Mouse (Mus musculus): ENCODE measurements at regions not wholly inside any gene's neighbourhood (a gene's known extent, or its start where the extent isn't known, plus 50 kb on each side); places are given as distances from the start of the nearest gene placed in this dataset.

DNA sequence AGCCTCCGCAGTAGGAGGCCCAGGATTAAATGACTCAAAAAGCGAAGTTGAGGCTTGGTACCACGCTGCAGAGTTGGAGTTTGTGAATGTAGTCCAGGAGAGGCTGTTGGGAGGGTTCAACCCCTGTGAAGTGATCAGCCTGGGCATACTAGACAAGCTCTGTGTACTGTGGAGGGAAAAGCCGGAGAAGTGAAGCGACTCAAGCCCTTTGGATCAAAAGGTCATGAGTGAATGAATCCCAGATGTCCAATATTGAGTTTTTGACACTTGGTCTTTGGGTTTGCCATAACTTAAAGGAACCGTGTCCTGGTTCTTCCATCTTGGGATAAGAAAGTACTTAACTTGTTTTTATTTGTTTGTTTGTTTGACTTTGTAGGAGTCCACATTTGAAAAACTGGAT lies 76.5 kb upstream of the Kitl start:
- Histone ChIP-seq H3K27ac (ENCODE audit: low read depth, low read length) (no peak overlapping the region), H3K4me1 (replicated peaks; ENCODE audit: control insufficient read depth, insufficient read depth, low read length) (0 out of 2 replicates have a peak, but pooled peaks cover 4% of the 10 kb centered on the region), H3K9me3 (ENCODE audit: control insufficient read depth) (no peaks in the 10 kb centered on the region), H3K9ac (ENCODE audit: low read depth, low read length) (no peak overlapping the region), H3K4me2 (replicated peaks; ENCODE audit: low read depth) (no peak overlapping the region), H3K4me3 (ENCODE audit: low read depth, low read length) (no peak overlapping the region), H3K27me3 (replicated peaks; ENCODE audit: control insufficient read depth, insufficient read depth, low read length) (no peaks in the 10 kb centered on the region), H3K36me3 (ENCODE audit: control insufficient read depth, insufficient read depth) (no peaks in the 10 kb centered on the region)
- no peak for ATAC-seq
- 93% methylated on average over 6 of the region's 6 CpGs for WGBS
- TF ChIP-seq CTCF (IDR thresholded peaks at IDR 0.05; ENCODE audit: low read depth) = no peak

DNA sequence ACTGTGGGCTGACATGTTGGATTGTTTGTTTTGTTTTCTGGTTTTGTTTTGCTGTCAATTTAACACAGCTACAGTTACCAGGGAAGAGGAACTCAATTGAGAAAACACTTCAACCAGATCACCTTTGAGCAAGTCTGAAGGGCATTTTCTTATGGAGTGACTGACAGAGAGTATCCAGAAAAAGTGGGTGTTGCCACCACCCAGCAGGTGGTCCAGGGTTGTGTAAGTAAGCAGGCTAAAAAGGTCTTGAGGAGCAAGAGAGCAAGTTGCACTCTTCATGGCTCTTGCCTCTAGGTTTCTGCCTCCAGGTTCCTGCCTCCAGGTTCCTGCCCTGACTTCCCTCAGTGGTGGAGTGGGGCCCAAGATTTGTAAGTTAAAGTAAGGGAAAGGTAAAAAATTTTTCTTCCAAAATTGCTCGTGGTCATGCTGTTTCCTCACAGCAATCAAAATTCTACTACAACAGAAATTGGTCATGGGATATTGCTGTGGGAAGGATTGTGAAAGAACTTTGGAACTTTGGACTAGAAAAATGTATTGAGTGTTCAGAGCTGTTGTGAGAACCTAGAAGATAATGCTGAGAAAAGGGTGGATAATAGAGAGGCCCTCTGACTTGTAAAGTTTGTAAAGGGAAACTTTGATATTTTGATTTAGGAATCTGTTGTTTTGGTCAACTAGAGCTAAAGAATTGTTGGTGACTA lies 77.4 kb upstream of the Kitl start:
- Histone ChIP-seq H3K27me3 (replicated peaks; ENCODE audit: control insufficient read depth, insufficient read depth, low read length) (no peaks in the 10 kb centered on the region), H3K4me1 (replicated peaks; ENCODE audit: control insufficient read depth, insufficient read depth, low read length) (0 out of 2 replicates have a peak, but pooled peaks cover 4% of the 10 kb centered on the region), H3K9ac (ENCODE audit: low read depth, low read length) (no peak overlapping the region), H3K4me2 (replicated peaks; ENCODE audit: low read depth) (no peak overlapping the region), H3K36me3 (ENCODE audit: control insufficient read depth, insufficient read depth) (no peaks in the 10 kb centered on the region), H3K9me3 (ENCODE audit: control insufficient read depth) (no peaks in the 10 kb centered on the region), H3K4me3 (ENCODE audit: low read depth, low read length) (no peak overlapping the region), H3K27ac (ENCODE audit: low read depth, low read length) (0 out of 2 replicates have a peak overlapping the region, but pooled peaks have one; percentile 10)
- no peak for TF ChIP-seq CTCF (IDR thresholded peaks at IDR 0.05; ENCODE audit: low read depth)
- ATAC-seq = 0 out of 2 replicates have a peak, but pooled peaks have one; percentile 59
- WGBS = 33% methylated on average over 1 of the region's 1 CpGs

DNA sequence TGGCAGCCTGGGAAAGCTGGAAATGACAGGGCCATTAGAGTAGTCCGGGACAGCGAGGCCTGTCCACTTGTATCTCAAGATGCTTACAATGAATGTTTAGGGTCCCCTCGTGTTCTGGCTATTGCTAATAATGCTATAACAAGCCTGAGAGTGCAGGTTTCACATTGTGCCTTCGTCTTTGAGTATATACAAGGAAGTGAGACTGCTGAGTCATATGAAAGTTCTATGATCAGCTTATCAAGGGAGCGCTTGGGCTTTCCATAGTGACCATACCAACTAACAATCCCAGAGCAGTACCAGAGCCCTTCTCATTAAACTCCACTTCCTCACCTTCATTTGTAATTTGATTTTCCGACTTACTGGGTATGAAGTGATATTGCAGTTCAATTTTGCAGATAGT lies 86.2 kb upstream of the Kitl start:
- H3K27ac ChIP-seq (ENCODE audit: low read depth, low read length) = no peak overlapping the region
- H3K4me2 ChIP-seq (replicated peaks; ENCODE audit: low read depth) = no peak overlapping the region
- WGBS = 68% methylated on average over 6 of the region's 6 CpGs
- no peaks in the 10 kb centered on the region; the same call in 1 of the 2 replicates for H3K4me1 ChIP-seq (replicated peaks; ENCODE audit: control insufficient read depth, insufficient read depth, low read length)
- peak; percentile 47 for ATAC-seq
- H3K9ac ChIP-seq (ENCODE audit: low read depth, low read length) = no peak overlapping the region
- H3K9me3 ChIP-seq (ENCODE audit: control insufficient read depth) = no peaks in the 10 kb centered on the region
- TF ChIP-seq CTCF (IDR thresholded peaks at IDR 0.05; ENCODE audit: low read depth) = no peak
- H3K36me3 ChIP-seq (ENCODE audit: control insufficient read depth, insufficient read depth) = no peaks in the 10 kb centered on the region
- H3K27me3 ChIP-seq (replicated peaks; ENCODE audit: control insufficient read depth, insufficient read depth, low read length) = no peaks in the 10 kb centered on the region
- H3K4me3 ChIP-seq (ENCODE audit: low read depth, low read length) = no peak overlapping the region

DNA sequence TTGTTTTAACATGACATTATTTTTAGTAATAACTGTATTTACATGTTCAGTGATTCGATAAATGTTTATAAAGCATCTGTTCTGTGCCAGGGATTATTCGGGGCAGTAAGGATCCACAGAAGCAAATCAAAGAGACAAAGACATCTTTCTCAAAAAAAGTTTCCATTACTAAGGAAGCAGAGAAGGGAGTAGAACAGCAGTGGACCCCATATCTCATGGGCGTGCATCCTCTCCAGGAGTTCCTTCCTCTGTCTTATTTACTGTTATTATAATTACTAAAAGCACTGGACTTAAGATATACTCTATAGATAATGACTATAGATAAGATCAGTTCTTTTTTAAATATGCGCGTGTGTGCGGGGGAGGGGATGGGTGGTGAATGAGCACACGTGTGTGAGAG lies 87.5 kb upstream of the Kitl start:
- no peaks in the 10 kb centered on the region for H3K9me3 ChIP-seq (ENCODE audit: control insufficient read depth)
- WGBS = 83% methylated on average over 7 of the region's 7 CpGs

DNA sequence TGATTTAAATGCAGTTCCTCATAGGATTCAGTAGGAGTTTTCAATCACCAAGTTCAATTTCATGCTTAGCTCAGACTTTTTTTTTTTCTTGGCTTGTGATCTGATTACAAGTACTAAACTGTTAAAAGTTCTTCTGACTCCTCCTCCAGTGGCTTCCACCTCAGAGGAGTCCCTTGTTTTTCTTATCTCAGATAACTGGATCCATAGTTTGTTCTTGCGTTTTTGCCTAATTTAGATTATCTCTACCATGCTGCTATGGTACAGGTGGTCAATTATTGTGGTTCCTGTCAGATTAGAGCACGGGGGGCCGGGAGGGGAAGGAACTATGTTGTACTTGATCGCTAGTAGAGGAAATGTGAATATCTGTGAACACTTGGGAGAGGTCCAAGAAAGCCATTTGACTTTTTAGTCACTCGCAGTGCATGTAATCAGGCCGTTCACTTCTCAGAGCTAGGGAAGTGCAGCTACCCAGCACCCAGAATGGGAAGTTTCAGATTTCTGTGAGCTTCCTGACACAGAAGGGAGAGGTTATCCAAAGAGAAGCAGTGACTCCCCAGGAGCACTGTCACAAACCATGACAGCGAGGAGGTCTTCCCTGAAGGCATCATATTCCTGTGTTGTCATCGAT lies 89.0 kb upstream of the Kitl start:
- no peak overlapping the region for H3K27ac ChIP-seq (ENCODE audit: low read depth, low read length)
- H3K9me3 ChIP-seq (ENCODE audit: control insufficient read depth) = no peaks in the 10 kb centered on the region
- 36% methylated on average over 8 of the region's 8 CpGs for WGBS
- H3K4me1 ChIP-seq (replicated peaks; ENCODE audit: control insufficient read depth, insufficient read depth, low read length) = no peaks in the 10 kb centered on the region; the same call in 1 of the 2 replicates
- no peak for ATAC-seq
- H3K27me3 ChIP-seq (replicated peaks; ENCODE audit: control insufficient read depth, insufficient read depth, low read length) = no peaks in the 10 kb centered on the region
- no peak overlapping the region for H3K9ac ChIP-seq (ENCODE audit: low read depth, low read length)
- no peaks in the 10 kb centered on the region for H3K36me3 ChIP-seq (ENCODE audit: control insufficient read depth, insufficient read depth)
- no peak for TF ChIP-seq CTCF (IDR thresholded peaks at IDR 0.05; ENCODE audit: low read depth)
- H3K4me3 ChIP-seq (ENCODE audit: low read depth, low read length) = no peak overlapping the region
- no peak overlapping the region for H3K4me2 ChIP-seq (replicated peaks; ENCODE audit: low read depth)

More for the DNA sequence above, 87.5 kb upstream of the Kitl start:
- no peaks in the 10 kb centered on the region for H3K36me3 ChIP-seq (ENCODE audit: control insufficient read depth, insufficient read depth)
- H3K4me1 ChIP-seq (replicated peaks; ENCODE audit: control insufficient read depth, insufficient read depth, low read length) = no peaks in the 10 kb centered on the region; the same call in 1 of the 2 replicates
- no peak overlapping the region for H3K27ac ChIP-seq (ENCODE audit: low read depth, low read length)
- no peak overlapping the region for H3K4me2 ChIP-seq (replicated peaks; ENCODE audit: low read depth)
- H3K4me3 ChIP-seq (ENCODE audit: low read depth, low read length) = no peak overlapping the region
- no peak for TF ChIP-seq CTCF (IDR thresholded peaks at IDR 0.05; ENCODE audit: low read depth)
- no peaks in the 10 kb centered on the region for H3K27me3 ChIP-seq (replicated peaks; ENCODE audit: control insufficient read depth, insufficient read depth, low read length)
- no peak for ATAC-seq
- H3K9ac ChIP-seq (ENCODE audit: low read depth, low read length) = no peak overlapping the region

DNA sequence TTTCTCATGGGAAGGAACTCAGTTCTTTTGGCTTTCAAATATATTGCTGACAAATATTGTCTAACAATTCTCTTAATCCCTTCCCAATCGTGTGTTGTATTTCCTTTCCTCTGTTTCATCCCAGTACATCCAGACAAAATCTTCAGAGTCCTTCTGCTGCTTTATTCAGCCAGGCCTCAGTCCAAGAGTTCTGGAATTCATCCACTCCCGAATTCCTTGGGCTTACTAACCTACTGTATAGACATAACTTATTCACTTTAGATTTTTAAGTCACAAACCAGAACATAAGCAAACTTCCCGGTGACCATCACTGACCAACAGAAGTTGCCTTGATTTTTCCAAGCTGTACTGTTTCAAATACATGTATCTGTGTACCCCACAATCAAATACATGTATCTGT lies 90.9 kb upstream of the Kitl start:
- WGBS = 73% methylated on average over 3 of the region's 3 CpGs
- ATAC-seq = no peak
- Histone ChIP-seq H3K4me2 (replicated peaks; ENCODE audit: low read depth) (no peak overlapping the region), H3K9me3 (ENCODE audit: control insufficient read depth) (no peaks in the 10 kb centered on the region), H3K4me1 (replicated peaks; ENCODE audit: control insufficient read depth, insufficient read depth, low read length) (no peaks in the 10 kb centered on the region; the same call in 1 of the 2 replicates), H3K9ac (ENCODE audit: low read depth, low read length) (no peak overlapping the region), H3K27ac (ENCODE audit: low read depth, low read length) (no peak overlapping the region), H3K4me3 (ENCODE audit: low read depth, low read length) (no peak overlapping the region), H3K36me3 (ENCODE audit: control insufficient read depth, insufficient read depth) (no peaks in the 10 kb centered on the region), H3K27me3 (replicated peaks; ENCODE audit: control insufficient read depth, insufficient read depth, low read length) (no peaks in the 10 kb centered on the region)
- TF ChIP-seq CTCF (IDR thresholded peaks at IDR 0.05; ENCODE audit: low read depth) = no peak
